Mouse (Mus musculus) C2C12 (cell line): Measurements from ENCODE around the gene Idi2.
"Not testable (repeated sequence)": the region's sequence is repeated elsewhere in the genome, so short reads cannot be mapped to it uniquely, and the experiment has no call there.

Experiments
- CEBPB ChIP-seq: IDR thresholded peaks from one replicate; pipeline ENCODE4 v1.6.1; 2011; ENCODE audit warnings: low read depth, mild to moderate bottlenecking, control low read depth, moderate library complexity
- CTCF ChIP-seq: IDR thresholded peaks from one replicate; pipeline ENCODE4 v1.5.1; 2011; ENCODE audit not compliant: control insufficient read depth, insufficient read depth, insufficient read length
- MAX ChIP-seq: IDR thresholded peaks from one replicate; pipeline ENCODE4 v1.6.1; 2011; ENCODE audit warnings: mild to moderate bottlenecking, control low read depth
- MYOG ChIP-seq: IDR thresholded peaks from one replicate; pipeline ENCODE4 v1.6.1; 2011; ENCODE audit not compliant: control insufficient read depth, insufficient read length; ENCODE audit errors: extremely low read depth
- USF1 ChIP-seq: IDR thresholded peaks from one replicate; pipeline ENCODE4 v1.6.1; 2011; ENCODE audit warnings: low read depth, mild to moderate bottlenecking, control low read depth, moderate library complexity

DNA sequence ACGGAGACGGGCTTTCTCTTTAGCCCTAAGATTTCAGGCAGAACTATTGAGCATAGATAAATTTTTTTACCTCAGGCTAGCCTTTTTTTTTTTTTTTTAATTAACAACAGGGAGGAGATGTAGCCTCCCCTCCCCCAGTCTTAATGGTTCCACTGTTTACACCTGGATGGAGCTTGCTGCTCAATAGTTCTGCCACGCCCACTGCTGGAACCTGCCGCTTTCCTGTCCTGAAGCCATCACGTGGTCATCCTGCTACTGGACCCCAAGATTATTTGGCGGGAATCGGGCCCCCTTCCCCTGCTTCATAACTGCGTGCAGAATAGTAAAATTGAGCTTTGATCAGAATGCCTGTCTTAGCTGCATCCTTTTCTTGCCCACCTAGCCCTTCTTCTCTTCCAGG, 38.8 kb upstream of the Idi2 start:
- TF ChIP-seq CTCF, CEBPB, MYOG, MAX, USF1: not testable (repeated sequence)
